Mouse (Mus musculus) liver (tissue): ENCODE data around the gene Adh1.

Source experiments
- DNase-seq: peaks from one replicate; pipeline ENCODE4 v3.0.0-alpha.2; 2020; ENCODE audit warnings: mixed read lengths

Gene Adh1

DNA sequence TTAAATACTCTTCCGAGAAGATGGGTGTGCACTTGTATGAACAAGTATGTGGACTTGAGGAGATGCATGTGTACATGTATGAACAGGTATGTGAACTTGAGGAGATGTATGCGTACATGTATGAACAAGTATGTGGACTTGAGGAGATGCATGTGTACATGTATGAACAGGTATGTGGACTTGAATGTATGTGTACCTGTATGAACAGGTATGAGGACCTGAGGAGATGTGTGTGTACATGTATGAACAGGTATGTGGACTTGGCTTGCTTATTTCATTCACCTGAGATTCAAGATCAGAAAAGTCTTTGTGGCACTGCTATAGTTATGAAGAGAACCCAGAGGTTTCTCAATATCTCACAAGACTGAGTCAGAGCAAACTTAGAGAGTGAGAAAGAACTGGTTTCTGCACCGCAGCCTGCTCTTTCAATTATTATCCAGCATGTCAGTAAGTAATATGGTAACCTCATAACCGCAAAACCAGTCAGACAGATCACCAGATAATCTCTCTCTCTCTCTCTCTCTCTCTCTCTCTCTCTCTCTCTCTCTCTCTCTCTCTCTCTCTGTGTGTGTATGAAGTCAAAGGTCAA, 30.8 kb downstream of the Adh1 start:
- DNase-seq, result no peak

DNA sequence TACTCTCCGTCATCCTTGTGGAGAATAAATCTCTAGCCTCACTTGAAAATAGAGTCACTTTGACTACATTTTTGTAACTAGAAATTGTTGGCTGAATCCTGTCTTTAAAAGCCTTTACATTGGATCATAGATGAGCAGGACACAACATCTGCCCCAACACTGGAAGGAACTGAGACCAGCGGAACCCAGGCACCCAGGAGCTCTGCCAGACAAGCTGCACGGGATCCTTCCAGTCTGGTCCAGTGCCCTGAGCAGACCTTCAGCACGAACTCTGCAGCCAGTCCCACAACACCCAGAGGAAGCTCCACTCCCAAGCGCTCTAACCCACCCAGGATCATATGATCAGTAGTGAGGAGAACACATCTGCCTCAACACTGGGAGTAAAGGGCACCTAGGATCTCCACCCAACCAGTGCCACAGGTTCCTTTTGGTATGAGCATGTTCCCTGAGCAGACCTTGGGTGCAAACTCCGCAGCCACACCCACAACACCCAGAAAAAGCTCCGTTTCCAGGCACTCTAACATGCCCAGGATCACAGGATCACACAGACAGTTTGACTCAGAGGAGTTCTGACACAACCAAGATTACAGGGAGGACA, 32.6 kb downstream of the Adh1 start:
- no peak for DNase-seq

DNA sequence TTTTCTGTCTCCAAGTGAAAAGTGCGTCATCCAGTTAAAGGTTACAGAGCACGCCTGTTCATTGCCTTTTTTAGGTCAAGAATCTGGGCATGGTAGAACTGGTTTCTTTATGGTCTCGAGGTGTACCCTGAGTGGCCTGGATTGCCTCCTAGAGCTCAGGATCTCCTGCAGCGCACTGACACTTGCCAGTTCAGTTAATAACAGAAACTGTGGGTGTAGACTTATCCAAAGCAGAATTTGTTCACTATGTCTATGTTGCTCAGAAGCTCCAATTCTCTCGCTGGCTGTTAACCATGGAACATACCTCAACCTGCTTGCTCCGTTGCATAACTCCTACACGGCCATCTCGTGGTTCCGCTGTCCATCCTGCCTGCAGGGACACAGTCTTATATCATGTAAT, 39.3 kb downstream of the Adh1 start:
- DNase-seq, result no peak

DNA sequence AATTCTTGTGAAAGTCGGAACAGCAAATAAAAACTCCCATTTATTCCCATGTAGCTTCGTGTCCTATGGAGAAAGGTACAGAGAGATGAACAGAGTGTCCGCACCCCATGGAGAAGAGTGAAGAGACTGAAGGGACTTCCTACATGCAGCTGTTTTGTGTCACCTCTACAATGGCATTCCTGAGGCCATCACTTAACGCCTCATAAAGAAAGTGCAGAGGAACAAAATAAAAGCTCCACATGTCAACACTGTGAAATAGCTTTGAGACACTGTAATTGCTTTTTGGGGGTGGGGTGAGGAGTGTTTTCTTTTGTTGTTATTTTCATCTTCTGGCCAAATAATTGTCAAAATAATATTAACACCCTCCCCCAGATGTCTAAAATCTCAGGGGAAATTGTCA, 41.9 kb downstream of the Adh1 start:
- no peak for DNase-seq

DNA sequence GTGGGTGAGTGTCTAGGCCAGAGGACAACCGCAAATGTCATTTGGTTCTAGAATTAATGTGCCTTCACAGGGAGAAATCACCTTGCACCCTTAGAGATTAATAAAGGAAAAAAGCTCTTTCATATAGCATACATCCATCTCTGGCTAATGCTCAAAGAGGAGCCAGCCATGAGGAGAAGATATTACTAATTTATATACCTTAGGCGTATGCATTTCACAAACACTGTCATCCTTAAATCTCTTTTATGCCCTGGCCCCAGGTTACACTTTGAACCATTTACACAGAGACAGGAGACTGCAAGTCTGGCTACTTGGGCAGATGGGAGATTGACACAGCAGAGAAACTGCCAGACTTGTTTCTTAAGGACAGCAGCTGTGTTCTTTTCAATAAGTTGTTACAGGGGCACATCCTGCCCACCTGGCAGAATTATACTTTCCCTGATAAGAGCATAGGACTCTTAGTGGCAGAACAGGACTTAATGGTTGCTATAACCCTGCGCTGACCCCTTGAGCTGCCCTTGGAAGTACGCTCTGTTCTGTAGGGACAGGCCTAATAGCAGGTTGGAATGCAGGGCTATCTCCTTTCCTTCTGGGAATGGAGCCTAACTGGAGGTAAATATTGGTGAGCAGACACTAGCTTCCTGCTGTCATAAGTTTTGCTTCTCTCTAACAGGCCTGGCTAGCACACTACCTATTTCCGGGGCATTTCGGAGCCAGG, 43.1 kb downstream of the Adh1 start:
- no peak for DNase-seq

DNA sequence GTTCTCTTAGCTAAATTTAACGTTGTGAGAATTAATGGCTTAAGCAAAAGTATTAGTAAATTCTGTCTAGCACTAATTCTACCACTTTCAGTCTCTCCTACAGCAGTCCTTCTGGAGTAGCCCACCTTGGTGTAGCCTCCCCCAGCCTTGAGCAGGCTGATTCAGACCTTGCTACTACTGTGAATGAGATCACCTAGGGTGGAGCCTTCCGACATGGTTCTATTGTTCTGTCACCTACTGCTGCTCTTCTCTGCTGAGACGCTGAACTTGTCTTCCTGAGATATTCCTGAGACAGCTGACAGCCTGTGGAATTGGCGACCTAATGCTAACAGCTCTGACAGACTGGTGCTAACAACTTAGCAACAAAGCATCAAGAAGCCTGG, 43.7 kb downstream of the Adh1 start:
- DNase-seq, result no peak

DNA sequence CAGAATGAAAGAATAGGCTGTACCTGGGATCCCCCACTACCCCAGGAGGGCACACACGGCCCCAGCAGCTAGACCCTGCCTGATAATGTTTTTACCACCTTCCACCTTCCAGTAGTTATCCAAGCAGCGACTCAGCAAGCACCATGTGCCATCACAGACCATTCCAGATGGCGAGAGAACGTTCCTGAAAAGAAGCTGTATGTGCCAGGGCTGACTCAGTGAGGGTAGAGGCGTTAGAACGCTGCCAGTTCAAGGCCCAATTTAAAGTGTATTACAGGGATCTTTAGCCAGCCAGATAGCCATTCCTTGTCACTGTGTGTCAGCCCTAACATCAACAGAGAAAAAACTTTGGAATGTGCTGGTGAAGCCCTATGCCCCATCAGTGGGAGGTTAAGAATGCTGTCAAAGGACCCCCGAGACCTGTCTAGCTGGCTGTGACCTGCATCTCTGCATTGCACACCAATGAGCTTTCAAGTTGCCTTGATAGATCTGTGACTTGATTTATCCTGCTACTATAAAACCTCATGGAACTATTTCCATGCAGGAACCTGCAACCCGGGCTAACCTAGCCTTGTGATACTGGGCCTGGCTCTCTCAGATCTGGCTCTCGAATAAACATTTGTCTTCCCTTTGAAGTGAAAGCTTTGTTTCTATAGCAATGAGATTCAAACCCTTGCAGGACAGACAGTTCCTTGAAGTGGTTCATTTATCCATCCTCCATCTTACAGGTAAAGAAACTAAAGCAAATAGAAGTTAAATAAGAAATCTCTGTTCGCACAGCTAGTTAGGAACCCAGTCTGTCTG, 44.9 kb downstream of the Adh1 start:
- no peak for DNase-seq

DNA sequence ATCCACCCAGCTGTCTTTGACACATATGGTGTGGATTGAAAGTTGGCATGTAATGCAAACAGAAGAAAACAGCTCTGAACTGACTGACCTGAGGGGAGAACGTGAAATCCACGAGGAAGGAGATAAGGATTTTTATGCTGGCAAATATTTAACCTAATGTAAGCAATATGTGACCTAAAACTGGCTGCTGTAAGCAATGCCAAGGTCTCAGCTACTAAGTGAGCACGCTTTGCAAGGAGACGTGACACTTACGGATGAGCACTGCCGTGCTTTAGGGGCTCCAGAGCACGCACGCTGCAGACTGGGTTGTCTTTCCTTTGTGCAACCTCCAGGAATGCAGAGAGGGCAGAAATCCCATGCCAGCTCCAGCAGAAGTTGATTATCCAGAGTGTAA, 45.5 kb downstream of the Adh1 start:
- DNase-seq, result no peak

DNA sequence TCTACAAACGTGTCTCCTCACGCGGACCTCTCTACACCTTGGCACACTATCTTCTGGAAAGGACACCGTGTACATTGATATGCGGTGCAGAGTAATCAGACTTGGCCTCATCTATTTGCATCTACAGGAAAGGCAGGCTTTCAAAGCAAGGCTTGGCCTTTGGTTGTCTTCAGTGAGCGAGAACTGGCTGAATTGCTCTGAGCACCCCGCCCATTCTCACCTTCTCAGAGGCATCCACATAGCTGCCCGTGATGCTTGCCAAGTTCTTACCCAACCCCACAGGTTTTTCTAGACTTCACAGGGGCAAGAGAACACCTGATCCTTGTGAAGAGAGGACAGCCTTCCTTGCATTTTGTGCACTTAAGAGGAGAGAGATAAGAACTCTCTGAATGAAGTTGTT, 49.1 kb downstream of the Adh1 start:
- no peak for DNase-seq

DNA sequence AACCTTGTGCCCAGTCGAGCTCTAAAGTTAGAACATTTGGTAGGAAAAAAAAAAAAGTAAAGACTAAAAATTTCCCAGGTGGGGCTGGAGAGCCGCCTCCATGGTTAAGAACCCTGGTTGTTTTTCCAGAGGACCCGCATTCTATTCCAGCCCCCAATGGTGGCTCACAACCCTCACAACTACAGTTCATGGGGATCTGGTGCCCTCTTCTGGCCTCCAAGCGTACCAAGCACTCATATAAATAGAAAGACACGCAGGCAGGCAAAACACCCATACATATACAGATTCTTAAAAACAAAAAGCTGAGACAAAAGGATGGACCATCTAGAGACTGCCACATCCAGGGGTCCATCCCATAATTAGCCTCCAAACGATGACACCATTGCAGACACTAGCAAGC, 50.2 kb downstream of the Adh1 start:
- DNase-seq, result no peak

DNA sequence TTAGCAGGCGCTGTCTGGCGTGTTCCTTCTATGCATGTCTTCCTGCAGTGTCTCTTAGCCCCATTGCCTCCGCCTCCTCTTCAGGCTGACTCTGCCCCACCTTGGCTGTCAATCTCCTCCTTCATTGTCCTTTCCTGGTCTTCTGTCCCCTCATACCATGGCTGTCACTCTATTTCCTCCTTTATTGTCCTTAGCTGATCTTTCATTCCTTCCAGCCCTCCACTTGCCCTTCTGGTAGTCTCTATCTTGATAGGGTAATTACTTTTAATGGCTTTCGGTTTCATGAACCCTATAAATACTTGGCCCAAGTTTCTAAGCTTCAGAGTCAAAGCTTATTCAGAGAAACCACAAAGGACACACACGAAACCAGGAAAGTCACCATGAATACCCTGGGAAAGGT, 52.2 kb downstream of the Adh1 start, which contains the start of gene Adh6a:
Gene Adh6a (plus strand): TSS at position 322 of the 400 bp plus-strand sequence.
- DNase-seq, result no peak

DNA sequence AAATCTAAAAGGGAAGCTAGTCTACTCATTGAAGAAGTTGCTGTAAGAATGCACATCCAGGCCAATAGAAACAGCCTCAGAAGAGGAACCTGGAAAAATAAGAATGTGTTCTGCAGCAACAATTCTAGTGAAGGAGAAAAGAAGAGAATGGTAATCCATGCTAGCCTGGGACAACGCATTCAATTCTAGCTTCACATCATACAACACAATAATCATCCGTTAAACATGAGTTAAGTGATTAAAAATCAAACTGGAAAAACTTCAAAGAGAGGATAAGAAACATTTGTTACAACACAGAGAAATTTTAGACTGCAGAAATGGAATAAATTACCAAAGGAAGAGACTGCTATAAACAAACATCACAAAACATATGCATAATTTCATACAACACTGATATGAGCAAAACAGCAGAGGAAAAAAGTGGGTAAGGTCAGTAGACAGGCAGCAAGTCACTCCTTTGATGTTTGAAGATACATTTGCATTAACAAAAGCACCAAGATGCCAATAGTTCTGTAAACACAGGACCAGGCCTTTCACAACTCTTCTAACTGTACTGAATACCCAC, 56.2 kb downstream of the Adh1 start:
- no peak for DNase-seq

DNA sequence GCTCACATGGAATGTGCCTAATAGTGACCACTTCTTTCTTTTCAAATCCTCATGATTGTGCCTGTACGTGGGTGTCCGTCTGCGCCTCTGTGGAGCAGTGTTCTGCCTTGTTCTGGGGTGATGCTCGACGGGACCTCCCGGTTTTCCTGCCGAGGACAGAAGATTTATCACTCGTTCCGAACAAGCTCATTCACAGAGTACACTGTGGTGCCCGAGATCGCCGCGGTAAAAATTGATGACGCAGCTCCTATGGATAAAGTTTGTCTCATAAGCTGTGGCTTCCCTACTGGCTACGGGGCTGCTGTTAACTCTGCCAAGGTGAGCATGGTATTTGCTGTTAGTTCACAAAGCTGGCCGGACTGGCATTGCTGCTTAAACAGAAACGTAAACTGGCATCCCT, 64.2 kb downstream of the Adh1 start:
- no peak for DNase-seq

DNA sequence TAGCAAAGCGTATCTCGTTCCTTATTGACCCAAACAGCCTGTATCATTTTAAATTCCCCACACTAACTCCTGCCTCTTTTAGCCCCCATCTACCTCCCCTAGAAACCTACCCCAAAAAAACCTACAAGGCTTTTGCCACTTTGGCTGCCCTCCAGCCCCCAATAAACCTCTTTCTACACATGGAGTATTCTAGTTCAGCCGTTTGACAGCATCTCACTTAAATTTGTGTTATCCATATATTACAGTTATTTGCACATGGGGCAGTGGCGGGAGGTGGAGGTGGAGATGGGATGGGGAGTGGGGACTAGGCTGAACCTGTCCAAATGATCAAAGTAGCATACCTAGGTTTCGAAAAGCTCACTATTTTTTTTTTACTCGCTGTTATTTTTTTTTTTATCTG, 64.7 kb downstream of the Adh1 start:
- DNase-seq, result no peak

DNA sequence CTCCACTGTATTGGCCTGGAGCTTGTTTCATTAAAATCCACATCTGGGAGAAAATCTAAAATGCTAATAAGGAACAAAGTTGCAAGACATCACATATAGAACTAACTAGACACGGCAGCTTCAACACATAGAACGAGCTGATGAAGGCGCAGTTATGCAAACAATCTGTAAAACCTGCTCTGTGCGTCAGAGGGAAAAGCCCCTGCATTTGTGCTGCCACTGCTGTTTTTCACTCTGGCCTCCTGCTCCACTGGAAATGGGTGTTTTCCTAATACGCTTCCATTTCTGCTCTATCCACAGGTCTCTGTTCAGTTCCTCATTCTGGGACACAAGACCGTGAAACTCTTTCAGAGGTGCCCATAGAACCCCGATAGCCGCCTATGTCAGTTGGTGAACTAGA, 73.1 kb downstream of the Adh1 start:
- DNase-seq, result no peak

DNA sequence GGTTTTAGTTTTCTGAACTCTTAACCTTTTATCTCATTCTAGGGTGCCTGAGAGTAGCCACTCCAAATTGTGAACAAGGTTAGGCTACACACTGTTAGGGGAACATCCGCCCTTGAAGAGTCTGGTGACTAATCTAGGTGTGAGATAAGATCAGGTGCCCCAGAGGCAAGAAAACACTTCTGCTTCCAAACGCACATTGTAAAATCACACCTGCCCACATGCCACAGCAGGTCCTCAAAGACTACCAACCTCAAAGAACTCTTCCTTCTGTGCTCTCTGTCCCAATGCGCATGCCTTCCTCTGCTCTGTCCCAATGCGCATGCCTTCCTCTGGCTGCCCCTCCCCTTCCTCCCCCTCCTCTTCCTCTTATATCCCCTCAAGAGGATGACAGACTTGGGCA, 73.5 kb downstream of the Adh1 start:
- DNase-seq, result no peak

DNA sequence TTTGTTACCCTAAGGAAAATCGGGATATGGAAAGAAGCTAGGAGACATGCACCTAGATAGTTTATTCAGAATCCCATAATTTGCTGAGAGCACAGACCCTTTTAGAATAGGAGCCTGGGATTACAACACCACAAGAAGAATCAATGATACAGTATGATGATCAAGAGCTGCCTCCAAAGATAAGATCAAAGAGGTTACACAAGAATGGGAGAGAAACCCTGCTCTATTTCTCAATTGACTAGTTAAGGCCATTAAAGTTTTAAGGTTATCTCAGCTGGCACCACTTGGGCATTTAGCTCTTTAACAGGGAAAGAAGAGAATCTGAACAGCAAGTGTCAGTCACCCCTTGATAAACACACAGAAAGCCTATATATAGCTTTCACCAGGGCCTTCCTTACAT, 74.8 kb downstream of the Adh1 start:
- DNase-seq, result no peak

DNA sequence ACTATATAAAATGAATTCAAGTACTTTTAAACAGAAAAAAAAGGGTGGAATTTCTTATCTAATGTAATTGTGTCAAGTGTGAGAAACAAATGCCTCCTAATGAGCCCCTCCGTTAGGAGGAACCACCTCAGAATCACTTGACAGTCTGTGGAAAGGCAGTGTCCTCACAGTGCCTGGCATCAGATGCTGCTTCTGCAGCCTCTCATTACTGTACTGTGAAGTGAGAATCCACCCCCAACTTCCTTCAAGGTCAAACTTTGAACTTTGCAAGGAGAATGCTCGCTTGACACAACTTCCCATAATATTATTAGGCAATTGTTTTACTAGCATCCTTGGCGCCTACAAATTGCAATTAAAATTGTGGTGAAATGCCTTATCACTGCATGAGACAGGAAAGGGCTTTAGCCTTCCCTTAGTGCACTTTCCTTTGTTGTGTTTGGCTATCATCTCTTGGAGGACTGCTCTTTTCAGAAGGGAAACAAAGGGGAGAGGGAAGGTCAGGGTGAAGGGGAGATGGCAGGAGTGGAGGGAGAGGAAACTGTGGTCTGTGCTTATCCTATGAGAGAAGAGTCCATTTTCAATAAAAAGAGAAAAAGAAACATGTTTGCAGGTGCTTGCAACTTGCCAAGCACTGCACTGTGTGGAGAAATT, 75.4 kb downstream of the Adh1 start:
- no peak for DNase-seq
